Mouse (Mus musculus): ENCODE results near the gene Gbf1. TPM values are rescaled to one million over a fixed set of nuclear protein-coding genes. Genes with fewer than 3 reads are reported as not detected.

Gbf1 gene
- polyA plus RNA-seq, 1 experiment: 40.8 TPM

- no peak overlapping the region for H3ac ChIP-seq (ENCODE audit: control insufficient read depth, insufficient read length, low read depth)
- H3K79me3 ChIP-seq (ENCODE audit: low read depth): peaks cover 4% of the 10 kb centered on the region
- TF ChIP-seq CEBPB (IDR thresholded peaks at IDR 0.05; ENCODE audit: low read depth): no peak
- TF ChIP-seq FOSL1 (IDR thresholded peaks at IDR 0.05; ENCODE audit: insufficient read depth, low read length, poor library complexity, severe bottlenecking): no peak
- no peak for TF ChIP-seq USF1 (IDR thresholded peaks at IDR 0.05; ENCODE audit: low read depth)
- no peak for TF ChIP-seq MYOG (IDR thresholded peaks at IDR 0.05; ENCODE audit: control insufficient read depth, extremely low read depth, insufficient read length)
- no peak for TF ChIP-seq MYOD1 (IDR thresholded peaks at IDR 0.05; ENCODE audit: control insufficient read depth, insufficient read length, low read depth)
- TF ChIP-seq CTCF (IDR thresholded peaks at IDR 0.05; ENCODE audit: control insufficient read depth, insufficient read depth, insufficient read length): no peak
- TF ChIP-seq MAX (IDR thresholded peaks at IDR 0.05): no peak
- peaks cover 20% of the 10 kb centered on the region for H3K36me3 ChIP-seq (ENCODE audit: control insufficient read depth, insufficient read depth)
- H3K79me2 ChIP-seq (ENCODE audit: control insufficient read depth, insufficient read depth): peaks cover 18% of the 10 kb centered on the region
- no peak overlapping the region for H3K4me3 ChIP-seq (ENCODE audit: insufficient read depth, poor library complexity, severe bottlenecking)
- no peaks in the 10 kb centered on the region for H3K27me3 ChIP-seq (ENCODE audit: control insufficient read depth, insufficient read depth, insufficient read length)
Observed at GRCm38 (mm10) chr19:46175173-46175572, 22.9 kb downstream of the Gbf1 start.

- H3ac ChIP-seq (ENCODE audit: control insufficient read depth, insufficient read length, low read depth): no peak overlapping the region
- no peak for TF ChIP-seq USF1 (IDR thresholded peaks at IDR 0.05; ENCODE audit: low read depth)
- TF ChIP-seq MYOD1 (IDR thresholded peaks at IDR 0.05; ENCODE audit: control insufficient read depth, insufficient read length, low read depth): no peak
- no peak for TF ChIP-seq MYOG (IDR thresholded peaks at IDR 0.05; ENCODE audit: control insufficient read depth, extremely low read depth, insufficient read length)
- no peak for TF ChIP-seq CEBPB (IDR thresholded peaks at IDR 0.05; ENCODE audit: low read depth)
- no peak for TF ChIP-seq MAX (IDR thresholded peaks at IDR 0.05)
- no peak for TF ChIP-seq CTCF (IDR thresholded peaks at IDR 0.05; ENCODE audit: control insufficient read depth, insufficient read depth, insufficient read length)
- TF ChIP-seq FOSL1 (IDR thresholded peaks at IDR 0.05; ENCODE audit: insufficient read depth, low read length, poor library complexity, severe bottlenecking): no peak
- no peak overlapping the region for H3K4me3 ChIP-seq (ENCODE audit: insufficient read depth, poor library complexity, severe bottlenecking)
- peaks cover 12% of the 10 kb centered on the region for H3K36me3 ChIP-seq (ENCODE audit: control insufficient read depth, insufficient read depth)
- H3K79me3 ChIP-seq (ENCODE audit: low read depth): peaks cover 4% of the 10 kb centered on the region
- H3K79me2 ChIP-seq (ENCODE audit: control insufficient read depth, insufficient read depth): peaks cover 19% of the 10 kb centered on the region
- H3K27me3 ChIP-seq (ENCODE audit: control insufficient read depth, insufficient read depth, insufficient read length): no peaks in the 10 kb centered on the region
Observed at GRCm38 (mm10) chr19:46177046-46177445, 24.7 kb downstream of the Gbf1 start.

GRCm38 (mm10) chr19:46180274-46180673 lies 28.0 kb downstream of the Gbf1 start:
- TF ChIP-seq MYOG (IDR thresholded peaks at IDR 0.05; ENCODE audit: control insufficient read depth, extremely low read depth, insufficient read length) (no peak), USF1 (IDR thresholded peaks at IDR 0.05; ENCODE audit: low read depth) (no peak), CEBPB (IDR thresholded peaks at IDR 0.05; ENCODE audit: low read depth) (no peak), MAX (IDR thresholded peaks at IDR 0.05) (no peak), FOSL1 (IDR thresholded peaks at IDR 0.05; ENCODE audit: insufficient read depth, low read length, poor library complexity, severe bottlenecking) (no peak), CTCF (IDR thresholded peaks at IDR 0.05; ENCODE audit: control insufficient read depth, insufficient read depth, insufficient read length) (no peak), MYOD1 (IDR thresholded peaks at IDR 0.05; ENCODE audit: control insufficient read depth, insufficient read length, low read depth) (no peak)
- Histone ChIP-seq H3K27me3 (ENCODE audit: control insufficient read depth, insufficient read depth, insufficient read length) (no peaks in the 10 kb centered on the region), H3K36me3 (ENCODE audit: control insufficient read depth, insufficient read depth) (peaks cover 10% of the 10 kb centered on the region), H3K79me2 (ENCODE audit: control insufficient read depth, insufficient read depth) (peaks cover 17% of the 10 kb centered on the region), H3K4me3 (ENCODE audit: insufficient read depth, poor library complexity, severe bottlenecking) (no peak overlapping the region), H3K79me3 (ENCODE audit: low read depth) (no peaks in the 10 kb centered on the region), H3ac (ENCODE audit: control insufficient read depth, insufficient read length, low read depth) (no peak overlapping the region)

GRCm38 (mm10) chr19:46182241-46182640 lies 29.9 kb downstream of the Gbf1 start:
- Histone ChIP-seq H3K79me2 (ENCODE audit: control insufficient read depth, insufficient read depth) (peaks cover 13% of the 10 kb centered on the region), H3K36me3 (ENCODE audit: control insufficient read depth, insufficient read depth) (peaks cover 10% of the 10 kb centered on the region), H3ac (ENCODE audit: control insufficient read depth, insufficient read length, low read depth) (no peak overlapping the region), H3K27me3 (ENCODE audit: control insufficient read depth, insufficient read depth, insufficient read length) (no peaks in the 10 kb centered on the region), H3K79me3 (ENCODE audit: low read depth) (no peaks in the 10 kb centered on the region), H3K4me3 (ENCODE audit: insufficient read depth, poor library complexity, severe bottlenecking) (no peak overlapping the region)
- TF ChIP-seq CEBPB (IDR thresholded peaks at IDR 0.05; ENCODE audit: low read depth): no peak
- TF ChIP-seq USF1 (IDR thresholded peaks at IDR 0.05; ENCODE audit: low read depth): no peak
- no peak for TF ChIP-seq MAX (IDR thresholded peaks at IDR 0.05)
- TF ChIP-seq MYOD1 (IDR thresholded peaks at IDR 0.05; ENCODE audit: control insufficient read depth, insufficient read length, low read depth): no peak
- no peak for TF ChIP-seq FOSL1 (IDR thresholded peaks at IDR 0.05; ENCODE audit: insufficient read depth, low read length, poor library complexity, severe bottlenecking)
- no peak for TF ChIP-seq MYOG (IDR thresholded peaks at IDR 0.05; ENCODE audit: control insufficient read depth, extremely low read depth, insufficient read length)
- TF ChIP-seq CTCF (IDR thresholded peaks at IDR 0.05; ENCODE audit: control insufficient read depth, insufficient read depth, insufficient read length): no peak

- peaks cover 27% of the 10 kb centered on the region for H3K79me2 ChIP-seq (ENCODE audit: control insufficient read depth, insufficient read depth)
- TF ChIP-seq MYOD1 (IDR thresholded peaks at IDR 0.05; ENCODE audit: control insufficient read depth, insufficient read length, low read depth) (peak; percentile 99), USF1 (IDR thresholded peaks at IDR 0.05; ENCODE audit: low read depth) (no peak)
Observed at GRCm38 (mm10) chr19:46186611-46187010, 34.3 kb downstream of the Gbf1 start.

GRCm38 (mm10) chr19:46187203-46187602 lies 34.9 kb downstream of the Gbf1 start:
- TF ChIP-seq CEBPB (IDR thresholded peaks at IDR 0.05; ENCODE audit: low read depth) (no peak), USF1 (IDR thresholded peaks at IDR 0.05; ENCODE audit: low read depth) (no peak), MYOD1 (IDR thresholded peaks at IDR 0.05; ENCODE audit: control insufficient read depth, insufficient read length, low read depth) (peak; percentile 67)
- H3ac ChIP-seq (ENCODE audit: control insufficient read depth, insufficient read length, low read depth): no peak overlapping the region
- H3K79me3 ChIP-seq (ENCODE audit: low read depth): peaks cover 9% of the 10 kb centered on the region
- H3K36me3 ChIP-seq (ENCODE audit: control insufficient read depth, insufficient read depth): peaks cover 6% of the 10 kb centered on the region
- no peak overlapping the region for H3K4me3 ChIP-seq (ENCODE audit: insufficient read depth, poor library complexity, severe bottlenecking)
- H3K79me2 ChIP-seq (ENCODE audit: control insufficient read depth, insufficient read depth): peaks cover 27% of the 10 kb centered on the region
- H3K27me3 ChIP-seq (ENCODE audit: control insufficient read depth, insufficient read depth, insufficient read length): no peaks in the 10 kb centered on the region

More at GRCm38 (mm10) chr19:46186611-46187010, 34.3 kb downstream of the Gbf1 start:
- H3K4me3 ChIP-seq (ENCODE audit: insufficient read depth, poor library complexity, severe bottlenecking): no peak overlapping the region
- peaks cover 10% of the 10 kb centered on the region for H3K36me3 ChIP-seq (ENCODE audit: control insufficient read depth, insufficient read depth)
- no peaks in the 10 kb centered on the region for H3K27me3 ChIP-seq (ENCODE audit: control insufficient read depth, insufficient read depth, insufficient read length)
- no peak overlapping the region for H3ac ChIP-seq (ENCODE audit: control insufficient read depth, insufficient read length, low read depth)
- peaks cover 9% of the 10 kb centered on the region for H3K79me3 ChIP-seq (ENCODE audit: low read depth)
